Mouse (Mus musculus): ENCODE data around the gene Atp5e. TPM values are rescaled to one million over a fixed set of nuclear protein-coding genes. Genes with fewer than 3 reads are reported as not detected.
A peak's percentile ranks its signal among the peaks of the same experiment; 100 is the strongest.

Atp5e gene
- polyA plus RNA-seq, 1 experiment = 303 TPM

DNA sequence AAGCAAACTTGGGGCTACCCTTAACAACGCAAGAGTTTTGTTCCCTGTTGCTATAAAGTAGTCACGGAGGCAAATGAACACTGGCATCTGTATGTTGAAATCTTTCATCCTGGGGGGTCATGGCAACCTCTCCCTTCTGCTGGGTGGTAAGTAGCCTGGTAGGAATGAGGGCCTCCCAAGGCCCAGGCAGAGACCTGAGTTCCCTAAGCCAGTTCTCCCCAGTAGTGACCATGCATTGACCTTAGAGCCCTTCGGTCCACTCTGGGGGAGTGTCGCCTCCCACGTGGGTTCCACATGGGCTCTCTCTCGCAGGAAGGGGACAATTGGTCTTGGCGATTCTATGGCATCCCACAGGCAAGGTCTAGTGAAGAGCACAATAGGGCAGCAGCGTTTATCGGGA lies 23.9 kb downstream of the Atp5e start:
- WGBS = 71% methylated on average over 9 of the region's 9 CpGs
- no peak for TF ChIP-seq CTCF (IDR thresholded peaks at IDR 0.05; ENCODE audit: extremely low read depth, insufficient read length, insufficient replicate concordance, low read depth, low read length)
- no peak for TF ChIP-seq POLR2A (IDR thresholded peaks at IDR 0.05; ENCODE audit: low read depth, low read length)
- H3K27me3 ChIP-seq (ENCODE audit: control insufficient read depth, insufficient read depth, low read length) = no peaks in the 10 kb centered on the region

DNA sequence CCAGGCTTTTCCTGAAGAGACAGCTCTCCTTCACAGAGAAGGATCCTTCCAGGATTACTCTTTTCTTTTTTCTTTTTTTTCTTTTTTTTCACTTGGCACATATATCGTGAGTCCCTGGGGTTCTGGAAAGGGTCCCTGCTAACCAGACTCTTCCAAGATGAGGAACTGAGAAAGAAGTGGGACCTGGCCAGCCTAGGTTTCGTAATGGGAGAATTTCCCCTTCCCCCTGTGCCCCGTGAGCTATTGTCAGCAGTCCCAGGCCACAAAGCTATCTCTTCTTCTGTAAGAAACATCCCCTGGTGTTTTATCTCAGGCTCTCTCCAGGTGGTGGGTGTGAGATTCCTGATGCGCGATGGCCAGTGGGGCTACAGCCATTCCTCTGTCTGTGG lies 24.5 kb downstream of the Atp5e start:
- Histone ChIP-seq H3K36me3 (ENCODE audit: control insufficient read depth, insufficient read depth, low read length) (peaks cover 14% of the 10 kb centered on the region), H3K27me3 (ENCODE audit: control insufficient read depth, insufficient read depth, low read length) (no peaks in the 10 kb centered on the region), H3K27ac (ENCODE audit: insufficient read depth, low read depth, low read length) (no peak overlapping the region; the same call in 1 of the 2 replicates), H3K4me3 (ENCODE audit: low read depth, low read length) (no peak overlapping the region), H3K4me1 (ENCODE audit: control insufficient read depth, insufficient read depth, insufficient read length, low read length) (peaks cover 30% of the 10 kb centered on the region)
- no peak for TF ChIP-seq CTCF (IDR thresholded peaks at IDR 0.05; ENCODE audit: extremely low read depth, insufficient read length, insufficient replicate concordance, low read depth, low read length)
- WGBS = 75% methylated on average over 5 of the region's 5 CpGs

More for the DNA sequence above, 23.9 kb downstream of the Atp5e start:
- H3K4me3 ChIP-seq (ENCODE audit: low read depth, low read length) = no peak overlapping the region
- peaks cover 9% of the 10 kb centered on the region for H3K36me3 ChIP-seq (ENCODE audit: control insufficient read depth, insufficient read depth, low read length)
- H3K4me1 ChIP-seq (ENCODE audit: control insufficient read depth, insufficient read depth, insufficient read length, low read length) = peaks cover 30% of the 10 kb centered on the region
- no peak overlapping the region for H3K27ac ChIP-seq (ENCODE audit: insufficient read depth, low read depth, low read length)

DNA sequence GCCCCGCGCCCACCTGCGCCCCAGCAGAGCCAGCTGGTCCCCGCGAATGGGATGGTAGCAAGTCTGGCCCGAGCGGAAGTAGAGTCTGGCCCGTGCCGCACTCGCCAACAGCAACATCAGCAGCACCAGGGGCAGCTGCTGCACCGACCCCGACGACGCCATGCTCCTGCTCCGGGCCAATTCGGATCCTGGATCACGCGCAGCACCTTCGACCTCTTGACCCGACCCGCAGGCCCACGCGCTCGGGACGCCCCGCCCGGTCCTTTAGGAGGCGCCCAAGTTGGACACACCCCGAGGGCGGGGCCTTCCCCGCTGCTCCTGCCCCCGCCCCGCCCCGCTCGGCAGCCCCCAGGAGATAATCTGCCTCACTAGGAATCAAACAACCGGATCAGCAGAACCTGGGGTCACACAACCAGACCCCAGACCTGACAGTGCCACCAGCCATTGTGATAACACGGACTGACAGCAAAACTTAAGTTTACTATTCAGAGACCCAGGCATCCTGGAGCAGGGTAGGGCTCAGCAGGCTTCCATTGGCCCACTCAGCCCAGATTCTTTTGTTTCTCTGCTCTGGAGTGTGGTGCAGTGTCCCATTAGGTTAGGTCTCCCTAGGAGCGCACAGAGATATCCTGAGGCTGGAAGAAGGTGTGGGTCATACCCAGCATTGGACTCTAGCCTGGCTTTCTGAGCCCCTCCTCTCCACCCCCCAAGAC lies 25.0 kb downstream of the Atp5e start, which contains the start of gene Ctsz:
Ctsz (minus strand) TSS at position 303 of the 713 bp plus-strand sequence.
- H3K27me3 ChIP-seq (ENCODE audit: control insufficient read depth, insufficient read depth, low read length) = no peaks in the 10 kb centered on the region
- peak within 1 kb of the TSS; percentile 81 for H3K27ac ChIP-seq (ENCODE audit: insufficient read depth, low read depth, low read length)
- peaks cover 30% of the 10 kb centered on the region for H3K4me1 ChIP-seq (ENCODE audit: control insufficient read depth, insufficient read depth, insufficient read length, low read length)
- peaks cover 15% of the 10 kb centered on the region for H3K36me3 ChIP-seq (ENCODE audit: control insufficient read depth, insufficient read depth, low read length)
- TF ChIP-seq CTCF (IDR thresholded peaks at IDR 0.05; ENCODE audit: extremely low read depth, insufficient read length, insufficient replicate concordance, low read depth, low read length) (no peak), POLR2A (IDR thresholded peaks at IDR 0.05; ENCODE audit: low read depth, low read length) (peak; percentile 40)
- 2% methylated on average over 38 of the region's 38 CpGs for WGBS
- H3K4me3 ChIP-seq (ENCODE audit: low read depth, low read length) = peak within 1 kb of the TSS; percentile 86

DNA sequence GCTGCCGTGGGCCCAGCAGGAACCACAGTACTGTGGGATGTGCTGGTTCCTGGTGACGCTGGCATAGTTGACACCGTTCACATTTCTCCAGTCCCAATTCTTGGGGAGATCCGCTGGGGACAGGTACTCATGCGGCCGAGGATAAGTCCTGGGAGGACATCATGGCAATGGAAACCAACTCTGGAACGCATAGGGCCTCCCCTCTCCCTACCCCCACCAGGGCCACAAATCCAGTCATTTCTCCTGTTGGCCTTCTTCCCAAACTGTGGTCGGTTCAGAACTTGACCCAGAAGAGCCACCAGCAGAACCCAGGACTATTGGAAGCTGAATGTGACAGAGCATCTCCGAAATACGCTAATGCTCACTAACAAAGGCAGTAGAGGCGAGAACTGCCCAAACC lies 25.7 kb downstream of the Atp5e start:
- H3K27ac ChIP-seq (ENCODE audit: insufficient read depth, low read depth, low read length) = peak overlapping the region; percentile 81
- peaks cover 22% of the 10 kb centered on the region for H3K36me3 ChIP-seq (ENCODE audit: control insufficient read depth, insufficient read depth, low read length)
- H3K27me3 ChIP-seq (ENCODE audit: control insufficient read depth, insufficient read depth, low read length) = no peaks in the 10 kb centered on the region
- WGBS = 41% methylated on average over 11 of the region's 11 CpGs
- peak overlapping the region; percentile 86 for H3K4me3 ChIP-seq (ENCODE audit: low read depth, low read length)
- TF ChIP-seq POLR2A (IDR thresholded peaks at IDR 0.05; ENCODE audit: low read depth, low read length) (no peak), CTCF (IDR thresholded peaks at IDR 0.05; ENCODE audit: extremely low read depth, insufficient read length, insufficient replicate concordance, low read depth, low read length) (no peak)
- H3K4me1 ChIP-seq (ENCODE audit: control insufficient read depth, insufficient read depth, insufficient read length, low read length) = peaks cover 30% of the 10 kb centered on the region

DNA sequence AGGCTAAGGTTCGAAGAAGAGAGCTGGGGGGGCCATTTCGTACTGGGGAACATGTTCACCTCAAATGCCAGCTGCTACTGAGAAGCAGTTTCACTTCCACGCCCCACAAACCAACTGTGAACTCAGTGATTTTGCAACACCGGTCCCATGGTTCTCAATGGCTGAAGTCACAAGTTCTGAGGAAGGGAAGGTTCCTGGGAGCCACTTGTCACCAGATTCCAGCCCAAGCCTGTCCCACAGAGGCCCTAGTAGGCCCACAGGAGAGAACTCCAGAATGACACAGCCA lies 26.3 kb downstream of the Atp5e start:
- Histone ChIP-seq H3K36me3 (ENCODE audit: control insufficient read depth, insufficient read depth, low read length) (peaks cover 25% of the 10 kb centered on the region), H3K27ac (ENCODE audit: insufficient read depth, low read depth, low read length) (peak overlapping the region; percentile 81), H3K4me3 (ENCODE audit: low read depth, low read length) (peak overlapping the region; percentile 86), H3K4me1 (ENCODE audit: control insufficient read depth, insufficient read depth, insufficient read length, low read length) (peaks cover 30% of the 10 kb centered on the region), H3K27me3 (ENCODE audit: control insufficient read depth, insufficient read depth, low read length) (no peaks in the 10 kb centered on the region)
- WGBS = 32% methylated on average over 4 of the region's 4 CpGs
- no peak; the same call in 1 of the 2 replicates for TF ChIP-seq POLR2A (IDR thresholded peaks at IDR 0.05; ENCODE audit: low read depth, low read length)
- TF ChIP-seq CTCF (IDR thresholded peaks at IDR 0.05; ENCODE audit: extremely low read depth, insufficient read length, insufficient replicate concordance, low read depth, low read length) = no peak

DNA sequence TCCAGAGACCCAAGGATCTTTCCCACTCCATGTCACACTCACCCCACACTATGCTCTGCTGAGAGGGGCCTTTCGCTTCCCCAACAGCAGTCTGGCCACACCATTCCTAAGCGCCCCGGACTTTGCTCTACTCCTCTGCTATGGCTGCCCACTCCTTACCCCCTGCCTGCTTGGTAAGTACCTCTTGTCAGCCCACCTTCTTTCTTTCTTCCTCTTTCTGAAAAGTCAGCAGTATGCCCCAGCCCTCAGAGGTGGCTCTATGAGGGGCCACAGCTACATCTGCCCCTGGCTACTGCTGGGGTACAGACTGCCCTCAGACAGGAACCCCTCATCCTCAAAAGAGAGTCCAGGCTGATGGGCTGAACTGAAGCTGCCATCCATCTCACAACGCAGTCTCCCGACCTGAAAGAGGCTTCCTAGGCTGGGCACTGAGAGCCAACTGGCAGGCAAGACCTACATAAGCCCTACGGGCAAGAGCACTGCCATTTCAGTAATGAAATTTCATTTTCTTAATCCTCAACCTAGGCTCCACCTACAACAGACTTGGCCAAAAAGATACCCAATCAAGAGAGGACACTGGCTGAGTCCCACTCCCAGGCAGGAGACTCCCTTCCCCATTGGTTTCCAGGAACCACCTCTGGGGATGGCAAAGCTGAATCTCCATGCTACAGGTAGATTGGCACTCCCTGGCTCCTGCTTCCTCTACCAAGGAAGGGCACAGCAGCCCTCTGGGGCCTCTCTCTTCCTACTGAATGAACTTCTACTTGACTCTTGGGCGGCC lies 26.8 kb downstream of the Atp5e start:
- WGBS = 80% methylated on average over 7 of the region's 7 CpGs
- TF ChIP-seq POLR2A (IDR thresholded peaks at IDR 0.05; ENCODE audit: low read depth, low read length) = no peak
- no peak for TF ChIP-seq CTCF (IDR thresholded peaks at IDR 0.05; ENCODE audit: extremely low read depth, insufficient read length, insufficient replicate concordance, low read depth, low read length)

DNA sequence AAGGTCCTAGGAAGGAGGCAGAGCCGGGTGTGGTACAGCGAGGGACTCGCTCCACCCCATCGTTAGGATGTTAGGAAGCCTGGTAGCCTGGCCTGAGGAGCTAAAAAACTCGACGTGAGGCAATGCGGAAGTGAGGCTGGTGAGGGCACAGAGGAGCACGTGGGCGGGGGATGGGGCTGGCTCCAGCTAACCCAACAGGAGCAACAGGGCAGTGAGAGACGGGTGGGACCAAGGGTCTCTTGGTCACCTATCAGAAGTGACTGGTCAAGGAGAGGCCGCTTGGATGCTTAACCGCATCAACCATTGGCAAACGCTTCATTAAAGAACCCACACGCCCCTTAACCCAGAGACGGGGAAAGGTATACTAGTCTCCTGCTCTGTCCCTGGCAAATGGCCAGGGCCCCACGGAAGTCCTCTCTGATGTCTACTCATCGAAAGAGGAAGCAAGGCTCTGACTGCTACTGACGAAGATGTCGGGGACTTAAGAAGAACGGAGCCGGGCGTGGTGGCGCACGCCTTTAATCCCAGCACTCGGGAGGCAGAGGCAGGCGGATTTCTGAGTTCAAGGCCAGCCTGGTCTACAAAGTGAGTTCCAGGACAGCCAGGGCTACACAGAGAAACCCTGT lies 27.7 kb downstream of the Atp5e start:
- peaks cover 26% of the 10 kb centered on the region for H3K4me1 ChIP-seq (ENCODE audit: control insufficient read depth, insufficient read depth, insufficient read length, low read length)
- no peak for TF ChIP-seq CTCF (IDR thresholded peaks at IDR 0.05; ENCODE audit: extremely low read depth, insufficient read length, insufficient replicate concordance, low read depth, low read length)
- TF ChIP-seq POLR2A (IDR thresholded peaks at IDR 0.05; ENCODE audit: low read depth, low read length) = no peak
- H3K36me3 ChIP-seq (ENCODE audit: control insufficient read depth, insufficient read depth, low read length) = peaks cover 32% of the 10 kb centered on the region
- no peak overlapping the region; the same call in 1 of the 2 replicates for H3K27ac ChIP-seq (ENCODE audit: insufficient read depth, low read depth, low read length)
- peak overlapping the region; percentile 6; the same call in 1 of the 2 replicates for H3K4me3 ChIP-seq (ENCODE audit: low read depth, low read length)
- no peaks in the 10 kb centered on the region for H3K27me3 ChIP-seq (ENCODE audit: control insufficient read depth, insufficient read depth, low read length)
- WGBS = 79% methylated on average over 26 of the region's 26 CpGs

More for the DNA sequence above, 26.8 kb downstream of the Atp5e start:
- peak overlapping the region; percentile 86 for H3K4me3 ChIP-seq (ENCODE audit: low read depth, low read length)
- peaks cover 26% of the 10 kb centered on the region for H3K4me1 ChIP-seq (ENCODE audit: control insufficient read depth, insufficient read depth, insufficient read length, low read length)
- H3K36me3 ChIP-seq (ENCODE audit: control insufficient read depth, insufficient read depth, low read length) = peaks cover 30% of the 10 kb centered on the region
- H3K27me3 ChIP-seq (ENCODE audit: control insufficient read depth, insufficient read depth, low read length) = no peaks in the 10 kb centered on the region
- H3K27ac ChIP-seq (ENCODE audit: insufficient read depth, low read depth, low read length) = peak overlapping the region; percentile 81
